Mouse (Mus musculus): ENCODE results near the gene Efcab10. TPM values are rescaled to one million over a fixed set of nuclear protein-coding genes. Genes with fewer than 3 reads are reported as not detected.

Gene Efcab10
- not detected for total RNA-seq (2023)

DNA sequence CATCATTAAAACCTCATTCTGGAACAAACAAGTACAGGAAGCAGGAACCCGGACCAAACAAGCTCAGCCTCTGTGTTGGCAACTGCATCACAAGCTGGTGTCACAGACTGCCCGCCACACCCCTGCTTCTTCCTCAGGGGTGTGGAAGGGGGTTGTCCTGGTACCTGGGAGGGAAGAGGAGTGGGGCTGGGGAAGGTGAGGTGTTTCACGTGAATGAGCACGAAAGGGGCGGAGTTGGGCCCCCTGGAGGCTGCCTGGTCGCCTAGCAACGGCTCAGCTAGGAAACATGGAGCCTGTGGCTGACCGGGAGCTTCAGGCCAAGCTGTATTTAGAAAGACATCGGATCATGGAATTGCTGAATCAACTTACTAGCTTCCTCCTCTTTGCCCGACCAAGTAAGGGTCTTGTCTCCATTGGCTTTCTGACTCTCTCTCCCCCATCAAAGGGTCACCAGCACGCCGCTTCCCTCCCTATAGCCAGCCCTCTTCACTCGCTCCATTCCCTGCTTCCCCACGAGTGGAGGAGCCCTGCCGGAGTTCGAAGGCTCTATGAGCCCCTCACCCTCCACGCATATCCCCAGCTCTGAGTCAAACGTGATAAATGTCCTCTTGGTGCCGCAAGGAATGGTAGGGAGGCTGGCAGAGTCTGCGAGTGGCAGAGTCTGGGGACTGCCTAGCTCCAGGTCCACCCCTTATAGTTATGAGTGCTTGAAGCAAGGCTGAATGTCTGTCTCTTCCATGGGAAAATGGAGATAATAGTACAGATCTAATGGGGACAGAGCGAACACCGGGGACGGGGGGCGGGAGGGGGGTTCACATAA lies at the start of gene Efcab10:
Gene Efcab10, plus strand, starts transcription at position 51 of the 820 bp plus-strand sequence.

DNA sequence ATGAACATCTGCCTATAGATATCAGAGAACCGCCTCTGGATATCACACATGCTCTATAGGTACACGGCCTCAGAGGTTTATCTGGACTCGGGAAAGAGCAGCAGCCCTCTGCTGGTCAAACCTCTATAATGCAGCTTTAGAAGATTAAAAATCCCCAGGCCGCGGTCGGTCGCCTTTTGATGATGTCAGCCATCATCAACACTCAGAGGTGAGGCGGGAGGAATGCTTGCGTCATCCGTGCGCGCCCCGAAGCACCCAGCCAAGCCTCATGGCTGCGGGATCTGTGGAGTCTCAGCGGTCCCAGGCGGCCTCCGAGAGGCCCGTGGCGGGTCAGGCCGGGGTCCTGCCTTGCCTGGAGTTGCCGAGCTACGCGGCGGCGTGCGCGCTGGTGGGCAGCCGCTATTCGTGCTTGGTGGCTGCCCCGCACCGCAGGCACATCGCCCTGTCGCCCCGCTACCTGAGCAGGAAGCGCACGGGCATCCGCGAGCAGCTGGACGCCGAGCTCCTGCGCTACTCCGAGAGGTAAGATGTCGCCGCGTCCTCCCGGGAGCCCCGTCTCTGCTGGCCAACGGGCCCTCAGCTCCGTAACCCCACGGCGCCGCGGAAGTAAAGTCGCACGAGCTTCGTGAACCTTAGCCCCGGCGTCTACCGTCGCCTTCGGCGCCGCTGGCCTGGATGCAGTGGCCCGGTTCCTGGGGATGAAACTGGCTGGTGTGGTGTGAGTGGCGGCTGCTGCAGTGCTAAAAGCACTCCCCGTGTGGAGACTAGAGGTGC lies 34.9 kb downstream of the Efcab10 start, which contains the start of gene Twistnb:
Gene Twistnb, plus strand, starts transcription at position 249 of the 774 bp plus-strand sequence.

Other genes with a start within 250 kb of the Efcab10 start
- gene Atxn7l1, start 247.2 kb upstream of the Efcab10 start, total RNA-seq (2023): 150 TPM
- gene Twistnb, start 34.8 kb downstream of the Efcab10 start, total RNA-seq (2023): 73.8 TPM